Mouse (Mus musculus) heart, embryonic 13.5 days (tissue): ENCODE measurements around the gene Dnaaf1. TPM values are rescaled to one million over a fixed set of nuclear protein-coding genes. Genes with fewer than 3 reads are reported as not detected.
A peak's percentile ranks its signal among the peaks of the same experiment; 100 is the strongest.

ENCODE experiments used
- ATAC-seq: fragments of 200-750 bp; cut with Nextera tagmentation; 2 replicates; pipeline ENCODE4 v1.8.0; 2017; ENCODE audit warnings: moderate TSS enrichment; ENCODE audit not compliant: insufficient number of reproducible peaks, low FRiP score, low TSS enrichment; ENCODE audit errors: extremely low read depth
- H3K27ac ChIP-seq: fragments of 300-500 bp; sonication (generic); replicated peaks from 2 replicates; pipeline ENCODE4 v1.5.1; 2015; ENCODE audit warnings: moderate library complexity, mild to moderate bottlenecking, inconsistent platforms
- H3K27me3 ChIP-seq: fragments of 300-500 bp; sonication (generic); replicated peaks from 2 replicates; pipeline ENCODE4 v1.6.1; 2015; ENCODE audit warnings: mild to moderate bottlenecking, inconsistent platforms
- H3K36me3 ChIP-seq: fragments of 300-500 bp; sonication (generic); 2 replicates; pipeline ENCODE4 v1.6.1; 2015; ENCODE audit warnings: mild to moderate bottlenecking, inconsistent platforms
- H3K4me1 ChIP-seq: fragments of 300-500 bp; sonication (generic); 2 replicates; pipeline ENCODE4 v1.6.1; 2015; ENCODE audit warnings: inconsistent platforms
- H3K4me2 ChIP-seq: fragments of 300-500 bp; sonication (generic); 2 replicates; pipeline ENCODE4 v1.6.1; 2015; ENCODE audit warnings: inconsistent platforms, mild to moderate bottlenecking, moderate library complexity
- H3K4me3 ChIP-seq: fragments of 300-500 bp; sonication (generic); 2 replicates; pipeline ENCODE4 v1.5.1; 2015; ENCODE audit warnings: moderate library complexity, mild to moderate bottlenecking, inconsistent platforms
- H3K9ac ChIP-seq: fragments of 300-500 bp; sonication (generic); 2 replicates; pipeline ENCODE4 v1.6.1; 2015; ENCODE audit warnings: inconsistent platforms, mild to moderate bottlenecking, moderate library complexity
- H3K9me3 ChIP-seq: fragments of 300-500 bp; sonication (generic); 2 replicates; pipeline ENCODE4 v1.6.1; 2016; ENCODE audit warnings: inconsistent platforms
- WGBS: fragments of 180-500 bp; shearing (Covaris S2); methylation state at CpG from one replicate; pipeline ENCODE4 v1.1.7; 2015; ENCODE audit warnings: mixed read lengths; 5-methylcytosine and 5-hydroxymethylcytosine counted together
- polyA plus RNA-seq: library from polyadenylated mRNA; unstranded; fragments of >200 nt; fragmentation: Nextera tagmentation; extraction: Ambion mirVana; gene quantifications from 2 replicates; pipeline ENCODE4 v1.2.1, GENCODE M21; 2015

Dnaaf1 gene
- 0.17 and 0.24 TPM in 2 replicates for polyA plus RNA-seq

DNA sequence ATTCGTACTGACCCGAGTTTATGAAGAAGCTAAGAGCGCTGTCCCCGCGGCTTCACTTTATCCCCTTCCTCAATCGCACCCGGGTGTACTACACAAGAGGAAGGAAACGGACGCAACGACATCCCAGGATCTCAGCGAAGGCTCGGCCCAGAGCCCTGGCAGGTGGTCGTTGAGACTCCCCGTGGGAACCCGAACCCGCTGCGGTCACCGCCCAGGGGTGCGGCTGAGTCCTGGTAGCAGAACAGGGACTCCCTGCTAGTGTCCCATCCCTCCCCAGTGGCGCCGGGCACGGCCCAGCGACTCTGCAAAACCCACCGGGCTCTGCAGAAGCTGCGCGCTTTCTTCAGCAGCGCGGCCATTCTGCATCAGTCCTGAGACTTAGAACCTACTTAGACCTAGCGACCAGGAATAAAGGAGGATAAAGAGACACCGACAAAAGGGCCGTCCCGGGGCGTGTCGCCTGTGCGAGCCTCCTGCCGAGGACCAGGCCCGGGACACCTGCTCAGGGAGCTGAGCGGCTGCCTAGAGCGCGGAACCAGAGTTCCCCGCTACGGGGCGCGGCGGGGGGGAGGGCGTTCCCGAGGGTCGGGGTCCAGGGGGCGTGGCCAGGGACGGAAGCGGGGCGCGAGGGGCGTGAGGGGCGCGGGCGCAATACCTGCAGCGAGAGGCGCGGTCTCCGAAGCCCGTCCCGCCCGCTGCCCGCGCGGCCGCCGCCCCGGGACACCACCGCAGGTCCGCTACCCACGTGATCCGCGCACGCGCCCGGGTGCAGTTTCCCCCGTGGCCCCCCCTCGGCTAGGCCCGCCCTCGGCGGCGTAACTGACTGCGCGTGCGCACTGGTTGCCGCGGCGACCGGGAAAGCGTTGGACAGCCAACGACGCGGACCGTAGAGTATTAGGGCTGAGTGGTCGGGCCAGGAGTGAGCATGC is at the start of gene Dnaaf1, which contains the start of gene Hsdl1:
Dnaaf1 (plus strand) TSS at position 799 of the 929 bp plus-strand sequence.
Hsdl1 (minus strand) TSS at position 747 of the 929 bp plus-strand sequence.
- 1% methylated on average over 88 of the region's 97 CpGs for WGBS
- H3K4me1 ChIP-seq, result peaks cover 27% of the 10 kb centered on the region
- H3K4me2 ChIP-seq, result peak within 1 kb of the TSS; percentile 99
- peak; percentile 90 for ATAC-seq
- peak within 1 kb of the TSS; percentile 73 for H3K4me3 ChIP-seq
- H3K36me3 ChIP-seq, result no peaks in the 10 kb centered on the region
- peak within 1 kb of the TSS; percentile 88 for H3K9ac ChIP-seq
- peaks cover 39% of the 10 kb centered on the region for H3K27me3 ChIP-seq
- H3K9me3 ChIP-seq, result no peaks in the 10 kb centered on the region
- H3K27ac ChIP-seq, result peak within 1 kb of the TSS; percentile 65

DNA sequence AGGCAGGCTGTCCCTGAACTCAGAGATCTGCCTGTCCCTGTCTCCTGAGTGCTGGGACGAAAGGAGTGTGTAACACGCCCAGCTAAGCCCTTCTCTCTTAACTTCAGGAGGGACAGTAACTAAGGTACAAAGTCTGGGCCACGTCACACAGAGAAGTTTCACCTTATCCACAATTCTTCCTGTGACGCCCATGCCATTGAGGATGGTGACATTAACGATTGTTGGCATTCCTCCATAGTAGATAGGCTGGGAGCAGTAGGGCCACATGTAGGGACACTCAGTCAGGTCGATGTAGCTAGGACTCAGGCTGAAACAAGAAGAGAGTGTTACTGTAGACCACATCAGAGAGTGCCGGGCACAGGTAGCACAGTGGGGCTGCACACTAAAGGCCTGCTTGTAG is 46.3 kb upstream of the Dnaaf1 start:
- no peak for ATAC-seq
- Histone ChIP-seq H3K4me3 (no peak overlapping the region), H3K36me3 (peaks cover 95% of the 10 kb centered on the region), H3K9ac (no peak overlapping the region), H3K4me2 (no peak overlapping the region), H3K27ac (no peak overlapping the region), H3K4me1 (peaks cover 18% of the 10 kb centered on the region; the same call in 1 of the 2 replicates), H3K9me3 (no peaks in the 10 kb centered on the region), H3K27me3 (no peaks in the 10 kb centered on the region)
- WGBS, result 93% methylated on average over 7 of the region's 7 CpGs

- Histone ChIP-seq H3K9me3 (no peaks in the 10 kb centered on the region), H3K27ac (no peak overlapping the region), H3K9ac (no peak overlapping the region), H3K4me3 (no peak overlapping the region), H3K4me1 (peaks cover 18% of the 10 kb centered on the region; the same call in 1 of the 2 replicates), H3K27me3 (no peaks in the 10 kb centered on the region), H3K36me3 (peaks cover 95% of the 10 kb centered on the region), H3K4me2 (no peak overlapping the region)
- 65% methylated on average over 6 of the region's 6 CpGs for WGBS
- ATAC-seq, result no peak
These were observed 44.1 kb upstream of the Dnaaf1 start for GRCm38 (mm10) chr8:119530937-119531336.

GRCm38 (mm10) chr8:119531397-119531796 is 43.6 kb upstream of the Dnaaf1 start:
- WGBS, result 90% methylated on average over 3 of the region's 3 CpGs
- H3K4me2 ChIP-seq, result no peak overlapping the region

GRCm38 (mm10) chr8:119531973-119532372 is 43.1 kb upstream of the Dnaaf1 start:
- Histone ChIP-seq H3K36me3 (peaks cover 99% of the 10 kb centered on the region), H3K4me3 (no peak overlapping the region), H3K4me2 (no peak overlapping the region), H3K27me3 (no peaks in the 10 kb centered on the region), H3K9ac (no peak overlapping the region), H3K4me1 (peaks cover 18% of the 10 kb centered on the region; the same call in 1 of the 2 replicates), H3K9me3 (no peaks in the 10 kb centered on the region), H3K27ac (peak overlapping the region; percentile 65)
- 42% methylated on average over 9 of the region's 9 CpGs for WGBS
- ATAC-seq, result no peak

More at GRCm38 (mm10) chr8:119531397-119531796, 43.6 kb upstream of the Dnaaf1 start:
- H3K27ac ChIP-seq, result 0 out of 2 replicates have a peak overlapping the region, but pooled peaks have one; percentile 12
- H3K27me3 ChIP-seq, result no peaks in the 10 kb centered on the region
- no peak overlapping the region for H3K4me3 ChIP-seq
- H3K9me3 ChIP-seq, result no peaks in the 10 kb centered on the region
- H3K4me1 ChIP-seq, result peaks cover 18% of the 10 kb centered on the region; the same call in 1 of the 2 replicates
- ATAC-seq, result no peak
- peaks cover 99% of the 10 kb centered on the region for H3K36me3 ChIP-seq
- H3K9ac ChIP-seq, result no peak overlapping the region

DNA sequence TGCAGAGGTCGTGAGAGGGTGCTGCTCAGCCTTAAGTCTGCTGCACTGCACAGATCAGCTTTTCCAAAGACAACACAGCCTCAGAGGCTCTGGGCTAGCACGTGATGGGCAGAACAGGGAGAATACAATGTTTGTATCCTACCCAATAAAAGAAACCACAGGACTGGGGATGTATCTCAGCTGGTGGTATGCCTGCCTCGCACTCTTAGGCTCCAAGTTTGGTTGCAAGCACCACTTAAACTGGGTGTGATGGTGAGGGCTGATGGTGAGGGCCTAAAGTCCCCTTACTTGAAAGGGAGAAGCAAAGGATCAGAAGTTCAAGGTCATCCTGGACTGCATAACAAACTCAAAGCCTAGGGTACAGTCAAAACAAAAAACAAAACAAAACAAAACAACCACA is 30.4 kb upstream of the Dnaaf1 start:
- ATAC-seq, result no peak
- Histone ChIP-seq H3K27me3 (no peaks in the 10 kb centered on the region), H3K9me3 (no peaks in the 10 kb centered on the region), H3K9ac (no peak overlapping the region), H3K4me2 (no peak overlapping the region), H3K4me1 (0 out of 2 replicates have a peak, but pooled peaks cover 5% of the 10 kb centered on the region), H3K4me3 (no peak overlapping the region), H3K27ac (no peak overlapping the region), H3K36me3 (peaks cover 81% of the 10 kb centered on the region)
- 79% methylated on average over 3 of the region's 3 CpGs for WGBS

DNA sequence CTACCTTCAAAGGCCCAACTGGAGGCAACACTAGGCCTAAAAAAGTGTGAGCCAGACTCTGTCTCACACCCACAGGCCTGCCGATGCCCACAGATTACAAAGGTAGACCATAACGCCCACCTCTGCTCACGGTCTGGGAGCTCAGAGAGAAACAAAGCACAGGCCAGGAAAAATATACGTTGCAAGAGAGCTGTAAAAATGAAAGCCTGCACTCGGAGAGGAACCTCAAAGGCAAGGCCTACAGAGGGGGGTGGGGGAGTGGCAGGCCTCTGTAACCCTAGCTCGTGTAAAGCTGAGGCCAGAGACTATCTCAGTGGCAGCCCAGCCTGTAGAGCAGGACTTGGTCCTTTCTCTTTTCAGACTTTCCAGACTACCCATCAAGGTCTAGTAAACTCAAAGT is 29.9 kb upstream of the Dnaaf1 start:
- ATAC-seq, result no peak
- Histone ChIP-seq H3K4me3 (no peak overlapping the region), H3K27me3 (no peaks in the 10 kb centered on the region), H3K27ac (no peak overlapping the region), H3K9ac (no peak overlapping the region), H3K9me3 (no peaks in the 10 kb centered on the region), H3K4me1 (0 out of 2 replicates have a peak, but pooled peaks cover 5% of the 10 kb centered on the region), H3K36me3 (peaks cover 75% of the 10 kb centered on the region), H3K4me2 (no peak overlapping the region)
- 78% methylated on average over 6 of the region's 6 CpGs for WGBS

DNA sequence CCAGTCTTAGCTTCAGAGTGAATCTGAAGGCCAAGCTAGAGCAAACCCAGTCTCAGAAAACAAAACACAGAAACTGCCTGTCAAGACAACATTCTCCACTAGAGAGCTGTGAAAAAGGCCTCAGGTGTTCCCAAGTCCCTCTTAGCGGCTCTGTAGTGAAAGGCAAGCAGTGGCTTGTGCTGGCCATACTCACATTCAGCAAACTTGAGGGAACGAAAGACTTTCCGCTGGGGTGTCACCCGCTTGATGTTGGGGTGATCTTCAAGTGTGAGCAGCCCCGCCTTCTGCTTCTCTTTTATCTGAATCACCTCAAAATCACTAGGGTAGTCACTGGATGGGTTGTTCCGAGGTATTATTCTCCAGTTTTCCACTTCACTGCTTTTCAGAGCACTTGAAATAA is 29.2 kb upstream of the Dnaaf1 start:
- no peak overlapping the region for H3K4me2 ChIP-seq
- H3K36me3 ChIP-seq, result peaks cover 69% of the 10 kb centered on the region
- 0 out of 2 replicates have a peak, but pooled peaks cover 5% of the 10 kb centered on the region for H3K4me1 ChIP-seq
- H3K9ac ChIP-seq, result no peak overlapping the region
- no peak overlapping the region for H3K27ac ChIP-seq
- WGBS, result 94% methylated on average over 6 of the region's 6 CpGs
- no peaks in the 10 kb centered on the region for H3K27me3 ChIP-seq
- no peak for ATAC-seq
- H3K9me3 ChIP-seq, result no peaks in the 10 kb centered on the region
- no peak overlapping the region for H3K4me3 ChIP-seq

GRCm38 (mm10) chr8:119547019-119547691 is 27.9 kb upstream of the Dnaaf1 start:
- Histone ChIP-seq H3K4me3 (no peak overlapping the region), H3K27me3 (no peaks in the 10 kb centered on the region), H3K4me2 (no peak overlapping the region), H3K9ac (no peak overlapping the region), H3K4me1 (0 out of 2 replicates have a peak, but pooled peaks cover 5% of the 10 kb centered on the region), H3K9me3 (no peaks in the 10 kb centered on the region), H3K27ac (no peak overlapping the region), H3K36me3 (peaks cover 56% of the 10 kb centered on the region)
- 75% methylated on average over 18 of the region's 18 CpGs for WGBS
- no peak for ATAC-seq

DNA sequence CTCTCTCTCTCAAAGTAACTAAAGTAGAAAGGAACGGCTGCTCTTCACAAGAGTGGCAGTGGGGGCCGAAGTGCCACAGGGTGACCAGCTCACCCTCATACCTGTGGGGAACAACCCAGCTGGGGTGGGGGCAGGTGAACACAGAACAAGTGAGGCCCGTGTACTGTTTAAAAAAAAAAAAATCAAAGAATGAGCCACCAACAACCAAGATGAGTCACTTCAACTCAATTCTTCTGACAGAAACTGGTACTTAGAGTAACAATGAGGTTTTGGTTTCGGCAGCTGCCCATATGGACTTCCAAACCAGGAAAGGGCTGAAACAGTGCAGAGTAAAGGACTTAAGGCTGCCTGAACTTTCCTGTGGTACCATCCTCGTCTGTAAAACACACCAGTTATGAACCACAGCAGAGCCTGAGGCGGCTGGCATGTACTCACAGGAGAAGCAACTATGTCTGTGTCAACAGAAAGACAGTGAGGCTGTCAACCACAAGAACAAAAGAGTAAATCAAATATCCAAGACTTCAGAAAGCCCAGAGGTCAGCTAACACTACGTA is 26.4 kb upstream of the Dnaaf1 start:
- H3K36me3 ChIP-seq, result peaks cover 41% of the 10 kb centered on the region
- no peak overlapping the region for H3K4me2 ChIP-seq
- no peak overlapping the region for H3K27ac ChIP-seq
- WGBS, result 73% methylated on average over 7 of the region's 7 CpGs
- no peak overlapping the region for H3K4me3 ChIP-seq
- ATAC-seq, result no peak
- no peak overlapping the region for H3K9ac ChIP-seq
- H3K4me1 ChIP-seq, result peaks cover 15% of the 10 kb centered on the region
- no peaks in the 10 kb centered on the region for H3K9me3 ChIP-seq
- H3K27me3 ChIP-seq, result no peaks in the 10 kb centered on the region

DNA sequence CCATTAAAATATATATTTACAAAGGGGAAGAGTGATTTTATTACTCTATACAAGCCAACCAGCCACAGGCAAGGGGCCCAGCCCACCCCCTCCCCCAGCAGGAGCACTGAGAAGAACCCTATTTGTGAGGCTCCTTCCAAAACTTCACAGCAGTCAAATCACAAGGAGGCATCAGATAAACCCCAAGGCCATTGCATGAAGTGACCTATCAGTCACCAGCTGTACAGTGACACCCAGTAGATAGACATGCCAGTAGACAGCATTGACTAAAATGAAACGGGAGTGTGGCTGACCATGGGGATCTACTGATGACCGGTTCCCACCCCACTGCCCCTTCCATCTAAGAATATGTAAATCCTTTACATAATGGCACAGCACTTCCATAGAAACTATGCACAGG is 22.1 kb upstream of the Dnaaf1 start:
- no peaks in the 10 kb centered on the region for H3K27me3 ChIP-seq
- 55% methylated on average over 2 of the region's 2 CpGs for WGBS
- no peaks in the 10 kb centered on the region for H3K36me3 ChIP-seq
- H3K9me3 ChIP-seq, result no peaks in the 10 kb centered on the region
- ATAC-seq, result no peak
- H3K4me3 ChIP-seq, result no peak overlapping the region
- H3K4me1 ChIP-seq, result peaks cover 35% of the 10 kb centered on the region
- no peak overlapping the region for H3K9ac ChIP-seq
- H3K4me2 ChIP-seq, result no peak overlapping the region
- H3K27ac ChIP-seq, result no peak overlapping the region
